ENCODE assay signal across 22 mouse cellular contexts in the genomic region with DNA sequence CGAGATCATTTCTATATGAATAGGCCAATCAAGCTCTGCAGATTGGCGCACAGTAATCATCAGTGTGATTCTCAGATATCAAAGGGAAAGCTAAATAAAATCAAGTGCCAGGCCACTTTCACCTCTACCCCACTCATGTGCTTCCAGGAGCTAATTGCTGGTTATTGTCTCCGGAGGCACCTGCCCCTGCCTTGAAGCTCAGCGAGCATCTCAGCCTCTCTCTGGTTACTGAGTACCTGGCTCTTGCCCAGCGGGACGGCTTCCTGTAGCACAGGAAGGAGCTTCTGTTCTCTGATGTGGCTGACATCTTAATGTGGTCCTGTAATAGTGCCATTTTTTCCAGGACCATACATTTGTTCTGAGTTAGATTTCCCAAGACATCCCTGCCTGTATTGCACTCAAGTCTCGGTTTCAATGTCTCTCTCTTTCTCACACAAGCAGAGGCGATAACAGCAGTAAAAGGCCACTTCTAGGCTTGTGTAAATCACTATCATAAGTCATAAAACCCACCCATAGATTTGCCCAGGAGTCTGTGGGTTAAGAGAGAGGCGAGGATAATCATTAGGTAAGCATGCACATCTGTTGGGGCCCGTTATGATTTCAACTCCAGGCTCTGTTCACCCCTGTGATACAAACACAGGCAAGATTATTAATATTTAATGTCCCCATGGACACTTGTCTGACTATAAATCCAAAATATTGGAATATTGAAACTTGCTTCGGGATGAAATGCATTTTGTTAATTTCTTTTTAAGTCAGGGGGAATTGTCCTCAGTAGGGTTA. TPM values are rescaled to one million over a fixed set of nuclear protein-coding genes. Genes with fewer than 3 reads are reported as not detected.
DNase-seq lines count a peak whose midpoint lies in the region; ATAC-seq and TF ChIP-seq lines count a peak whose summit lies in the region.
"Had no signal": no experiment of that assay in that cellular context is flagged by ENCODE, and none has a peak within 500 bp of the region (broad histone marks: within the 10 kb centered on the region; RNA-seq: fewer than 3 reads in every experiment).

No protein-coding gene starts in this region.

- ATAC-seq in midbrain, embryonic 13.5 days, result peak; percentile 24; the same call in 1 of the 2 replicates
- ATAC-seq in midbrain, embryonic 15.5 days (replicated peaks), result no peak
- peak; percentile 20; the same call in 1 of the 2 replicates for ATAC-seq in intestine, embryonic 14.5 days (replicated peaks; ENCODE audit: low FRiP score, low TSS enrichment, low read depth)
- ATAC-seq in neural tube, embryonic 14.5 days (ENCODE audit: low read depth), result peak; percentile 61
- ATAC-seq: activated CD4-positive, CD25-positive, alpha-beta regulatory T cell, adult 4 months; lung, postnatal 0 days; Patski had no signal

- no peaks in the 10 kb centered on the region for H3K27me3 ChIP-seq in midbrain, embryonic 13.5 days
- no peaks in the 10 kb centered on the region for H3K27me3 ChIP-seq in midbrain, embryonic 15.5 days (replicated peaks)
- no peaks in the 10 kb centered on the region for H3K27me3 ChIP-seq in intestine, embryonic 14.5 days (replicated peaks; ENCODE audit: control insufficient read depth, insufficient read depth, low read length)
- no peaks in the 10 kb centered on the region for H3K27me3 ChIP-seq in neural tube, embryonic 14.5 days (ENCODE audit: control insufficient read depth, insufficient read depth, low read length)
- H3K27me3 ChIP-seq: hindbrain, embryonic 12.5 days; midbrain, embryonic 12.5 days; Patski had no signal

- no peaks in the 10 kb centered on the region; the same call in 1 of the 2 replicates for H3K9me3 ChIP-seq in midbrain, embryonic 13.5 days
- no peaks in the 10 kb centered on the region for H3K9me3 ChIP-seq in midbrain, embryonic 15.5 days
- H3K9me3 ChIP-seq in intestine, embryonic 14.5 days (ENCODE audit: control insufficient read depth, low read length), result no peaks in the 10 kb centered on the region
- H3K9me3 ChIP-seq in neural tube, embryonic 14.5 days (ENCODE audit: control insufficient read depth, low read length), result no peaks in the 10 kb centered on the region
- H3K9me3 ChIP-seq: heart, embryonic 10.5 days; hindbrain, embryonic 12.5 days; midbrain, embryonic 12.5 days had no signal

- H3K4me3 ChIP-seq in gastrocnemius, adult 2 months, result no peak overlapping the region
- no peak overlapping the region for H3K4me3 ChIP-seq in midbrain, embryonic 13.5 days (replicated peaks)
- no peak overlapping the region for H3K4me3 ChIP-seq in midbrain, embryonic 15.5 days
- no peak overlapping the region for H3K4me3 ChIP-seq in intestine, embryonic 14.5 days (ENCODE audit: low read depth, low read length)
- no peak overlapping the region for H3K4me3 ChIP-seq in neural tube, embryonic 14.5 days (ENCODE audit: low read depth, low read length)
- H3K4me3 ChIP-seq: heart, embryonic 10.5 days; hindbrain, embryonic 12.5 days; midbrain, embryonic 12.5 days had no signal

- DNase-seq in gastrocnemius, postnatal 10 days, result peak; percentile 8
- no peak for DNase-seq in gastrocnemius, adult 2 months
- DNase-seq in intestine, embryonic 14.5 days (ENCODE audit: low spot score), result no peak
- DNase-seq in Muller cell, postnatal 12 days (ENCODE audit: inconsistent ontology term), result no peak
- DNase-seq: adrenal gland, postnatal 10 days; cerebellum, adult 18-20 months; cerebellum, postnatal 25 days; embryo, embryonic 11 days; kidney, adult 2 months; kidney, postnatal 36 days; left cerebral cortex, postnatal 4 days; liver; thymus, postnatal 14 days had no signal

- 67% methylated on average over 11 of the region's 11 CpGs for WGBS in midbrain, embryonic 13.5 days
- WGBS in midbrain, embryonic 15.5 days, result 56% methylated on average over 11 of the region's 11 CpGs
- WGBS in intestine, embryonic 14.5 days, result 68% methylated on average over 11 of the region's 11 CpGs
- WGBS in neural tube, embryonic 14.5 days, result 41% methylated on average over 11 of the region's 11 CpGs

- no peak overlapping the region for H3K4me2 ChIP-seq in midbrain, embryonic 13.5 days (replicated peaks)
- no peak overlapping the region for H3K4me2 ChIP-seq in midbrain, embryonic 15.5 days
- no peak overlapping the region for H3K4me2 ChIP-seq in intestine, embryonic 14.5 days (ENCODE audit: low read length)
- no peak overlapping the region for H3K4me2 ChIP-seq in neural tube, embryonic 14.5 days (ENCODE audit: low read depth, low read length)
- H3K4me2 ChIP-seq: hindbrain, embryonic 12.5 days; midbrain, embryonic 12.5 days had no signal

- TF ChIP-seq CTCF in gastrocnemius, adult 2 months (IDR thresholded peaks at IDR 0.05), result no peak

- no peak overlapping the region for H3K27ac ChIP-seq in gastrocnemius, adult 2 months
- H3K27ac ChIP-seq in midbrain, embryonic 13.5 days, result no peak overlapping the region
- H3K27ac ChIP-seq in midbrain, embryonic 15.5 days, result no peak overlapping the region
- no peak overlapping the region for H3K27ac ChIP-seq in intestine, embryonic 14.5 days (ENCODE audit: low read depth)
- H3K27ac ChIP-seq in neural tube, embryonic 14.5 days (ENCODE audit: low read depth, low read length), result no peak overlapping the region; the same call in 1 of the 2 replicates
- H3K27ac ChIP-seq: heart, embryonic 10.5 days; hindbrain, embryonic 12.5 days; midbrain, embryonic 12.5 days had no signal

- H3K4me1 ChIP-seq in midbrain, embryonic 13.5 days (replicated peaks), result peaks cover 8% of the 10 kb centered on the region; the same call in 1 of the 2 replicates
- no peaks in the 10 kb centered on the region for H3K4me1 ChIP-seq in midbrain, embryonic 15.5 days
- no peaks in the 10 kb centered on the region for H3K4me1 ChIP-seq in intestine, embryonic 14.5 days (replicated peaks; ENCODE audit: control insufficient read depth, insufficient read depth, low read length)
- H3K4me1 ChIP-seq in neural tube, embryonic 14.5 days (ENCODE audit: control insufficient read depth, insufficient read depth, low read length), result peaks cover 7% of the 10 kb centered on the region; the same call in 1 of the 2 replicates
- H3K4me1 ChIP-seq: heart, embryonic 10.5 days; midbrain, embryonic 12.5 days had no signal

- no peaks in the 10 kb centered on the region for H3K36me3 ChIP-seq in midbrain, embryonic 13.5 days
- no peaks in the 10 kb centered on the region for H3K36me3 ChIP-seq in midbrain, embryonic 15.5 days (replicated peaks)
- no peaks in the 10 kb centered on the region for H3K36me3 ChIP-seq in intestine, embryonic 14.5 days (ENCODE audit: control insufficient read depth, insufficient read depth, low read length)
- no peaks in the 10 kb centered on the region for H3K36me3 ChIP-seq in neural tube, embryonic 14.5 days (ENCODE audit: control insufficient read depth, insufficient read depth, low read length)
- H3K36me3 ChIP-seq: heart, embryonic 10.5 days; hindbrain, embryonic 12.5 days; midbrain, embryonic 12.5 days had no signal

- intact Hi-C loops in gastrocnemius, adult 2 months (cut with DNase I), result no loop called here

- no peak overlapping the region for H3K9ac ChIP-seq in midbrain, embryonic 13.5 days (replicated peaks)
- no peak overlapping the region for H3K9ac ChIP-seq in midbrain, embryonic 15.5 days
- H3K9ac ChIP-seq in intestine, embryonic 14.5 days (ENCODE audit: low read length), result no peak overlapping the region
- H3K9ac ChIP-seq in neural tube, embryonic 14.5 days (replicated peaks; ENCODE audit: low read depth, low read length), result no peak overlapping the region
- H3K9ac ChIP-seq: hindbrain, embryonic 12.5 days; midbrain, embryonic 12.5 days had no signal

RNA-seq across cellular contexts. Expression of a gene that starts 2.9 kb away (rescaled TPM):
- 10 to 100 TPM; 11.9 to 13.1 TPM for total RNA-seq in gastrocnemius, postnatal 10 days (2021)
- total RNA-seq in gastrocnemius, adult 2 months (2021), result 1 to 10 TPM; 4.1 to 5.4 TPM
- polyA plus RNA-seq in midbrain, embryonic 13.5 days (2015; fragmentation: Nextera tagmentation; extraction: Ambion mirVana), result 42.1 and 44.5 TPM in 2 replicates
- 41.5 and 46.3 TPM in 2 replicates for polyA plus RNA-seq in midbrain, embryonic 15.5 days (2015; fragmentation: Nextera tagmentation; extraction: Ambion mirVana)
- polyA plus RNA-seq in intestine, embryonic 14.5 days (2014; fragmentation: Nextera tagmentation; extraction: Ambion mirVana), result 8.0 and 8.4 TPM in 2 replicates
- polyA plus RNA-seq in neural tube, embryonic 14.5 days (2014; fragmentation: Nextera tagmentation; extraction: Ambion mirVana), result 37.4 and 39.4 TPM in 2 replicates
